ENCODE assay signal across 19 mouse cellular contexts in genomic region chr16:23991846-23992580, GRCm38 (mm10). TPM values are rescaled to one million over a fixed set of nuclear protein-coding genes. Genes with fewer than 3 reads are reported as not detected.
A peak's percentile ranks its signal among the peaks of the same experiment; 100 is the strongest.
DNase-seq lines count a peak whose midpoint lies in the region; ATAC-seq and TF ChIP-seq lines count a peak whose summit lies in the region.
"Had no signal": no experiment of that assay in that cellular context is flagged by ENCODE, and none has a peak within 500 bp of the region (broad histone marks: within the 10 kb centered on the region; RNA-seq: fewer than 3 reads in every experiment).

No protein-coding gene starts in this region.

- H3K4me2 ChIP-seq in kidney, embryonic 15.5 days = no peak overlapping the region
- H3K4me2 ChIP-seq: embryonic facial prominence, embryonic 13.5 days; heart, embryonic 12.5 days; midbrain, embryonic 11.5 days had no signal

- WGBS in kidney, embryonic 15.5 days = 85% methylated on average over 14 of the region's 14 CpGs
- 76% methylated on average over 14 of the region's 14 CpGs for WGBS in lung, adult 2 months

- H3K4me1 ChIP-seq in kidney, embryonic 15.5 days = peaks cover 42% of the 10 kb centered on the region
- peaks cover 7% of the 10 kb centered on the region; the same call in 1 of the 2 replicates for H3K4me1 ChIP-seq in lung, adult 2 months (ENCODE audit: control insufficient read depth, insufficient read depth, low read length)

- H3K4me3 ChIP-seq in kidney, embryonic 15.5 days (replicated peaks) = no peak overlapping the region
- H3K4me3 ChIP-seq in lung, adult 2 months (replicated peaks; ENCODE audit: extremely low read depth, low read depth, low read length) = no peak overlapping the region
- H3K4me3 ChIP-seq: embryonic facial prominence, embryonic 13.5 days; heart, embryonic 12.5 days; limb, embryonic 10.5 days; neural tube, embryonic 13.5 days had no signal

- peak; percentile 31 for DNase-seq in cerebellum, adult 8-10 months
- DNase-seq in cerebellum, adult 11-12 months = no peak
- peak; percentile 55 for DNase-seq in kidney, adult 18-20 months
- DNase-seq in lung, adult 2 months = peak; percentile 9
- no peak for DNase-seq in lung, postnatal 25 days (ENCODE audit: low spot score)
- peak; percentile 58 to 71 for DNase-seq in kidney, postnatal 25 days
- no peak for DNase-seq in c-Kit-positive CD71-positive TER-119-positive erythroid progenitor cells, embryonic 14.5 days (ENCODE audit: low spot score)

- no peak for ATAC-seq in kidney, embryonic 15.5 days (replicated peaks; ENCODE audit: low FRiP score)

- TF ChIP-seq POLR2A in lung, adult 2 months (IDR thresholded peaks at IDR 0.05; ENCODE audit: borderline replicate concordance, extremely low read depth, low read depth, low read length) = no peak

- TF ChIP-seq CTCF in lung, adult 2 months (IDR thresholded peaks at IDR 0.05; ENCODE audit: insufficient read depth, low read length) = no peak

- no peak overlapping the region for H3K9ac ChIP-seq in kidney, embryonic 15.5 days
- H3K9ac ChIP-seq: embryonic facial prominence, embryonic 13.5 days; heart, embryonic 12.5 days; neural tube, embryonic 13.5 days had no signal

- no peaks in the 10 kb centered on the region for H3K27me3 ChIP-seq in kidney, embryonic 15.5 days
- H3K27me3 ChIP-seq: embryonic facial prominence, embryonic 13.5 days; heart, embryonic 12.5 days had no signal

- no peak overlapping the region for H3K27ac ChIP-seq in kidney, embryonic 15.5 days
- H3K27ac ChIP-seq: embryonic facial prominence, embryonic 13.5 days; limb, embryonic 10.5 days; macrophage; neural tube, embryonic 13.5 days had no signal

- H3K36me3 ChIP-seq in kidney, embryonic 15.5 days = no peaks in the 10 kb centered on the region
- H3K36me3 ChIP-seq: embryonic facial prominence, embryonic 13.5 days; heart, embryonic 12.5 days; limb, embryonic 10.5 days; neural tube, embryonic 13.5 days had no signal

- H3K9me3 ChIP-seq in kidney, embryonic 15.5 days (replicated peaks) = no peaks in the 10 kb centered on the region
- H3K9me3 ChIP-seq: embryonic facial prominence, embryonic 13.5 days; heart, embryonic 12.5 days; limb, embryonic 10.5 days; neural tube, embryonic 13.5 days had no signal

RNA-seq across cellular contexts. Expression of gene Bcl6, which starts 3.4 kb away (rescaled TPM):
- polyA plus RNA-seq in kidney, embryonic 15.5 days (2015; fragmentation: Nextera tagmentation; extraction: Ambion mirVana) = 0.87 and 0.94 TPM in 2 replicates
- polyA plus RNA-seq in lung, adult 2 months (2012; rRNA removed) = 26.0 and 28.2 TPM in 2 replicates

RNA-seq across cellular contexts. Expression of gene Gm37419, which starts 3.7 kb away (rescaled TPM):
- polyA plus RNA-seq in kidney, embryonic 15.5 days (2015; fragmentation: Nextera tagmentation; extraction: Ambion mirVana) = not detected in 2 replicates
- not detected in 2 replicates for polyA plus RNA-seq in lung, adult 2 months (2012; rRNA removed)
- polyA plus RNA-seq: brain, embryonic 14.5 days; cerebellum, adult 2 months; embryonic facial prominence, embryonic 13.5 days; heart, embryonic 12.5 days; limb, embryonic 10.5 days; liver, embryonic 16.5 days; macrophage; midbrain, embryonic 11.5 days; neural tube, embryonic 13.5 days; spleen, adult 2 months; stomach, embryonic 16.5 days had no signal

RNA-seq across cellular contexts. Expression of gene Rtp2, which starts 59.8 kb away (rescaled TPM):
- polyA plus RNA-seq in kidney, embryonic 15.5 days (2015; fragmentation: Nextera tagmentation; extraction: Ambion mirVana) = not detected in 2 replicates
- polyA plus RNA-seq in lung, adult 2 months (2012; rRNA removed) = not detected in 2 replicates
- polyA plus RNA-seq: cerebellum, adult 2 months; heart, embryonic 12.5 days; limb, embryonic 10.5 days; liver, embryonic 16.5 days; macrophage; midbrain, embryonic 11.5 days; neural tube, embryonic 13.5 days; spleen, adult 2 months; stomach, embryonic 16.5 days had no signal

Comparison
In these comparisons a context has a peak if more than half of its experiments do, and no peak if none do; other contexts are left out.
1. DNase-seq: peak in cerebellum, adult 8-10 months (single experiment), kidney, adult 18-20 months (single experiment), lung, adult 2 months (single experiment) and kidney, postnatal 25 days (2 of 2); none in cerebellum, adult 11-12 months (single experiment), lung, postnatal 25 days (single experiment) and c-Kit-positive CD71-positive TER-119-positive erythroid progenitor cells, embryonic 14.5 days (single experiment).
2. RNA of gene Bcl6, which starts 3.4 kb away (polyA plus RNA-seq): 26.0 to 28.2 TPM in lung, adult 2 months; 0.87 to 0.94 TPM in kidney, embryonic 15.5 days; every median in the first group is over 10 times any median in the second.